Mouse (Mus musculus) ovary, postnatal 36 days (tissue): ENCODE measurements around the gene Gpsm1.

Experiments used
- DNase-seq: peaks from one replicate; pipeline ENCODE4 v3.0.0; 2022; ENCODE audit warnings: low spot score, mixed read lengths

Gpsm1 gene

GRCm38 (mm10) chr2:26341510-26341981, 26.2 kb downstream of the Gpsm1 start:
- DNase-seq = no peak

- peak; percentile 30 for DNase-seq
These were observed 26.7 kb downstream of the Gpsm1 start for GRCm38 (mm10) chr2:26342044-26342443.

- no peak for DNase-seq
These were observed 27.5 kb downstream of the Gpsm1 start for GRCm38 (mm10) chr2:26342609-26343490.

- DNase-seq = no peak
These were observed 32.9 kb downstream of the Gpsm1 start for GRCm38 (mm10) chr2:26348241-26348640.

GRCm38 (mm10) chr2:26351358-26352290, 36.3 kb downstream of the Gpsm1 start, which contains the start of gene Dnlz:
Gene Dnlz (minus strand): TSS chr2:26352110.
- peak; percentile 92 for DNase-seq

- DNase-seq = peak; percentile 44
These were observed 37.1 kb downstream of the Gpsm1 start for GRCm38 (mm10) chr2:26352291-26352910.

- no peak for DNase-seq
These were observed 38.0 kb downstream of the Gpsm1 start for GRCm38 (mm10) chr2:26353066-26353980.

- DNase-seq = no peak
These were observed 39.1 kb downstream of the Gpsm1 start for GRCm38 (mm10) chr2:26354401-26354800.

GRCm38 (mm10) chr2:26356231-26356630, 40.9 kb downstream of the Gpsm1 start:
- no peak for DNase-seq

GRCm38 (mm10) chr2:26356678-26357077, 41.4 kb downstream of the Gpsm1 start:
- DNase-seq = no peak

GRCm38 (mm10) chr2:26357484-26357883, 42.2 kb downstream of the Gpsm1 start:
- peak; percentile 41 for DNase-seq

GRCm38 (mm10) chr2:26358667-26359320, 43.5 kb downstream of the Gpsm1 start:
- no peak for DNase-seq

- no peak for DNase-seq
These were observed 44.7 kb downstream of the Gpsm1 start for GRCm38 (mm10) chr2:26359983-26360382.

GRCm38 (mm10) chr2:26360772-26361171, 45.5 kb downstream of the Gpsm1 start, which contains the start of gene Card9:
Gene Card9 (minus strand): TSS chr2:26360918.
- no peak for DNase-seq

- no peak for DNase-seq
These were observed 47.7 kb downstream of the Gpsm1 start for GRCm38 (mm10) chr2:26362991-26363390.

- no peak for DNase-seq
These were observed 48.2 kb downstream of the Gpsm1 start for GRCm38 (mm10) chr2:26363481-26363880.

- peak; percentile 81 for DNase-seq
These were observed 49.6 kb downstream of the Gpsm1 start for GRCm38 (mm10) chr2:26364738-26365465.

- DNase-seq = no peak
These were observed 52.6 kb downstream of the Gpsm1 start for GRCm38 (mm10) chr2:26367911-26368310.

GRCm38 (mm10) chr2:26368572-26368971, 53.3 kb downstream of the Gpsm1 start:
- DNase-seq = no peak

- DNase-seq = no peak
These were observed 57.1 kb downstream of the Gpsm1 start for GRCm38 (mm10) chr2:26372396-26372795.
